Mouse (Mus musculus) limb, embryonic 15.5 days (tissue): ENCODE measurements around the gene Gm2310. TPM values are rescaled to one million over a fixed set of nuclear protein-coding genes. Genes with fewer than 3 reads are reported as not detected.

Source experiments
- ATAC-seq: fragments of 200-750 bp; cut with Nextera tagmentation; 2 replicates; pipeline ENCODE4 v1.8.0; 2017; ENCODE audit warnings: low read depth, moderate TSS enrichment; ENCODE audit not compliant: insufficient number of reproducible peaks, low FRiP score, low TSS enrichment
- H3K27ac ChIP-seq: fragments of 300-500 bp; sonication (generic); 2 replicates; pipeline ENCODE4 v1.5.1; 2015; ENCODE audit warnings: moderate library complexity, mild to moderate bottlenecking, inconsistent platforms
- H3K27me3 ChIP-seq: fragments of 300-500 bp; sonication (generic); 2 replicates; pipeline ENCODE4 v1.6.1; 2015; ENCODE audit warnings: inconsistent platforms
- H3K36me3 ChIP-seq: fragments of 300-500 bp; sonication (generic); 2 replicates; pipeline ENCODE4 v1.6.1; 2015; ENCODE audit warnings: inconsistent platforms
- H3K4me1 ChIP-seq: fragments of 300-500 bp; sonication (generic); 2 replicates; pipeline ENCODE4 v1.6.1; 2015; ENCODE audit warnings: inconsistent platforms
- H3K4me2 ChIP-seq: fragments of 300-500 bp; sonication (generic); 2 replicates; pipeline ENCODE4 v1.6.1; 2015; ENCODE audit warnings: mild to moderate bottlenecking, inconsistent platforms
- H3K4me3 ChIP-seq: fragments of 300-500 bp; sonication (generic); 2 replicates; pipeline ENCODE4 v1.5.1; 2015; ENCODE audit warnings: mild to moderate bottlenecking, inconsistent platforms
- H3K9ac ChIP-seq: fragments of 300-500 bp; sonication (generic); 2 replicates; pipeline ENCODE4 v1.6.1; 2015; ENCODE audit warnings: inconsistent platforms
- H3K9me3 ChIP-seq: fragments of 300-500 bp; sonication (generic); 2 replicates; pipeline ENCODE4 v1.6.1; 2016; ENCODE audit warnings: inconsistent platforms
- WGBS: fragments of 180-500 bp; shearing (Covaris S2); methylation state at CpG from one replicate; pipeline ENCODE4 v1.1.7; 2015; 5-methylcytosine and 5-hydroxymethylcytosine counted together
- polyA plus RNA-seq: library from polyadenylated mRNA; unstranded; fragments of >200 nt; fragmentation: Nextera tagmentation; extraction: Ambion mirVana; gene quantifications from 2 replicates; pipeline ENCODE4 v1.2.1, GENCODE M21; 2015

Gm2310 gene
- polyA plus RNA-seq, 1 experiment from 2014 or later, result not detected

- H3K36me3 ChIP-seq, result no peaks in the 10 kb centered on the region
- H3K27ac ChIP-seq, result no peak overlapping the region
- H3K4me2 ChIP-seq, result no peak overlapping the region
- no peaks in the 10 kb centered on the region for H3K9me3 ChIP-seq
- H3K4me3 ChIP-seq, result no peak overlapping the region
- ATAC-seq, result no peak
- H3K9ac ChIP-seq, result no peak overlapping the region
- H3K4me1 ChIP-seq, result no peaks in the 10 kb centered on the region
- H3K27me3 ChIP-seq, result no peaks in the 10 kb centered on the region
- 64% methylated on average over 4 of the region's 4 CpGs for WGBS
Observed at GRCm38 (mm10) chr15:8469006-8469575, 50.7 kb downstream of the Gm2310 start.

Other genes with a start within 250 kb of the Gm2310 start
- gene Nipbl, start 75.5 kb downstream of the Gm2310 start, polyA plus RNA-seq, result 16.6 and 17.9 TPM in 2 replicates
- gene Slc1a3, start 190.8 kb upstream of the Gm2310 start, polyA plus RNA-seq, result 28.4 and 33.9 TPM in 2 replicates